Mouse (Mus musculus) limb, embryonic 14.5 days (tissue): ENCODE data around the gene Arl14ep. TPM values are rescaled to one million over a fixed set of nuclear protein-coding genes. Genes with fewer than 3 reads are reported as not detected.

Source experiments
- ATAC-seq: fragments of 200-750 bp; cut with Nextera tagmentation; 2 replicates; pipeline ENCODE4 v1.8.0; 2017; ENCODE audit warnings: low read depth, moderate number of reproducible peaks, moderate TSS enrichment; ENCODE audit not compliant: low FRiP score
- DNase-seq: peaks from one replicate; pipeline ENCODE4 v3.0.0-alpha.2; 2015; ENCODE audit warnings: low spot score
- H3K27ac ChIP-seq: fragments of 300-500 bp; sonication (generic); replicated peaks from 2 replicates; pipeline ENCODE4 v1.5.1; 2014; ENCODE audit warnings: low read depth, mild to moderate bottlenecking, low read length, moderate library complexity, mixed read lengths
- H3K27me3 ChIP-seq: fragments of 300-500 bp; sonication (generic); 2 replicates; pipeline ENCODE4 v1.6.1; 2014; ENCODE audit warnings: low read length, mixed read lengths; ENCODE audit not compliant: control insufficient read depth, insufficient read depth
- H3K36me3 ChIP-seq: fragments of 300-500 bp; sonication (generic); 2 replicates; pipeline ENCODE4 v1.6.1; 2014; ENCODE audit warnings: mild to moderate bottlenecking, low read length, moderate library complexity, mixed read lengths; ENCODE audit not compliant: control insufficient read depth, insufficient read depth
- H3K4me1 ChIP-seq: fragments of 300-500 bp; sonication (generic); 2 replicates; pipeline ENCODE4 v1.6.1; 2014; ENCODE audit warnings: antibody characterized with exemption, low read length, mixed read lengths; ENCODE audit not compliant: control insufficient read depth, insufficient read depth
- H3K4me2 ChIP-seq: fragments of 300-500 bp; sonication (generic); replicated peaks from 2 replicates; pipeline ENCODE4 v1.6.1; 2014; ENCODE audit warnings: low read depth, mild to moderate bottlenecking, low read length, moderate library complexity; ENCODE audit not compliant: severe bottlenecking
- H3K4me3 ChIP-seq: fragments of 300-500 bp; sonication (generic); replicated peaks from 2 replicates; pipeline ENCODE4 v1.5.1; 2014; ENCODE audit warnings: low read length
- H3K9ac ChIP-seq: fragments of 300-500 bp; sonication (generic); 2 replicates; pipeline ENCODE4 v1.6.1; 2014; ENCODE audit warnings: mild to moderate bottlenecking, low read depth, low read length, moderate library complexity; ENCODE audit not compliant: severe bottlenecking
- H3K9me3 ChIP-seq: fragments of 300-500 bp; sonication (generic); 2 replicates; pipeline ENCODE4 v1.6.1; 2016; ENCODE audit warnings: low read length; ENCODE audit not compliant: control insufficient read depth
- POLR2A ChIP-seq: fragments of 200-500 bp; IDR thresholded peaks from 2 replicates; pipeline ENCODE4 v1.8.0; 2012; ENCODE audit warnings: inconsistent platforms, mild to moderate bottlenecking, moderate library complexity, borderline replicate concordance; ENCODE audit not compliant: insufficient read depth, insufficient read length; ENCODE audit errors: extremely low read depth
- WGBS: fragments of 180-500 bp; shearing (Covaris S2); extraction: QIAGEN DNeasy Blood & Tissue Kit; methylation state at CpG from one replicate; pipeline ENCODE4 v1.1.7; 2014; 5-methylcytosine and 5-hydroxymethylcytosine counted together
- polyA plus RNA-seq, 2 experiments: library from polyadenylated mRNA; depleted of rRNA in 1 of 2; stranded (reverse) in 1 of 2; unstranded in 1 of 2; fragments of >200 nt; fragmentation: Nextera tagmentation in 1 of 2; extraction: Ambion mirVana in 1 of 2; gene quantifications; 2 replicates each; pipeline versions ENCODE4 v1.2.1 to v1.2.3; 2012 to 2014

The Arl14ep gene
- polyA plus RNA-seq, 2 experiments = 35.8 to 50.8 TPM

DNA sequence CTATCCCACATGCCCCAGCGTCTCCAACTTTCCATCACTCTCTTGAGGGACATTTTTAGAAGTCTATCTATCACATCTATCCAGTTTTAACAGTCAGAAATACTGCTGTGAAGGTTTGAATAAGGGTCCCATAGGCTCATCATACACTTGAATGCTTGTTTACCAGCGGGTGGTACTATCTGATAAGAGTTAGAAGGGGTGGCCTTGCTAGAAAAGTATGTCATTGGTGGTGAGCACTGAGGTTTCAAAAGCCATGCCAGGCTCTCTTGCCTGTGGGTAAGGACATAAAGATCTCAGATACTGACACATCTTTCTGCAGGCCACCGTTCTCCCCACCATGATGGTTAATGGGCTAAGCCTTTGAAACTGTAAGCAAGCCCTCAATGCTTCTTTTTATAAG lies 10.7 kb downstream of the Arl14ep start:
- Histone ChIP-seq H3K4me3 (no peak overlapping the region), H3K4me2 (no peak overlapping the region), H3K27me3 (no peaks in the 10 kb centered on the region), H3K4me1 (no peaks in the 10 kb centered on the region), H3K36me3 (peaks cover 57% of the 10 kb centered on the region), H3K9ac (no peak overlapping the region), H3K9me3 (no peaks in the 10 kb centered on the region), H3K27ac (no peak overlapping the region)
- no peak for ATAC-seq
- 89% methylated on average over 3 of the region's 3 CpGs for WGBS
- no peak for TF ChIP-seq POLR2A
- DNase-seq = no peak

DNA sequence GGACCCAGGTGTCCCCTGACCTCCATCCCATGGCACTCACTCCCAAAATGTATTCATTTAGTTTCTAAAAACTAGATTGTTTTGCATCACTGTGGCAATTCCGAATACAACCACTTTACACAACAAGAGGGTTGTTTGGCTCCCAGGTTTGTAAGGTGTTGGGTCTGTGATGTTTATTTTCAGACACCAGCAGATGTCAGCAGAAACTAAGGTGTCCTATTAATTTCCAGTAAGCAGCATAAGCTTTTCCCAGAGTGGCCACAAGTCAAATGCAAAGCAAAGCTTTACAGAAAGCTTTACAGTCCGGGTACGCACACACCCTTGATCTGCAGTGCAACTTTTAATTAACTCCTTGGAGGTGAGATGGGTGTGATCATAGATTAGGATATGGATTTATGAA lies 12.6 kb downstream of the Arl14ep start:
- Histone ChIP-seq H3K27ac (no peak overlapping the region), H3K4me2 (no peak overlapping the region), H3K4me3 (no peak overlapping the region), H3K36me3 (peaks cover 41% of the 10 kb centered on the region), H3K9ac (no peak overlapping the region), H3K27me3 (no peaks in the 10 kb centered on the region), H3K4me1 (no peaks in the 10 kb centered on the region), H3K9me3 (no peaks in the 10 kb centered on the region)
- no peak for TF ChIP-seq POLR2A
- 89% methylated on average over 3 of the region's 3 CpGs for WGBS
- DNase-seq (no peak), ATAC-seq (no peak)

DNA sequence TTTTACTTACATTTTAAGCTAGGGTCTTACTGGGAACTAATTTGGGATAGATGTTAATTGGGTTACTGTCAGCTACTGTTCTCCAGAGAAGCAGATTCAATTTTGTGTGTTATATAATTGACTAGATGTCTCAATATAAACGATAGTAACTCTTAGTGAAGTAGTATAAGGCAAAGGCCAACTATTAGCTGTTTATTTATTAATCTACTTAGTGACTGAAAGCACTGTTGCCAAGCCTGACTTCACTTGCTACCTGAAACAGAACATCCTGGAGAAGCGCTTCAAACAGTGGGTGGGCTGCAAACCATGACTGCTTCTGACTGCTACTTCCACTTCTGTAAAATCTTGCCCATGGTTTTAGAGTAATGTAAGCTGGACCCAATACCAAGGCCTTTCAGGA lies 13.2 kb downstream of the Arl14ep start:
- no peak for TF ChIP-seq POLR2A
- H3K9ac ChIP-seq = no peak overlapping the region
- H3K27me3 ChIP-seq = no peaks in the 10 kb centered on the region
- no peak overlapping the region for H3K4me3 ChIP-seq
- no peak for ATAC-seq
- H3K27ac ChIP-seq = no peak overlapping the region
- H3K4me1 ChIP-seq = no peaks in the 10 kb centered on the region
- no peak for DNase-seq
- H3K4me2 ChIP-seq = no peak overlapping the region
- peaks cover 36% of the 10 kb centered on the region for H3K36me3 ChIP-seq
- H3K9me3 ChIP-seq = no peaks in the 10 kb centered on the region
- 85% methylated on average over 2 of the region's 2 CpGs for WGBS

DNA sequence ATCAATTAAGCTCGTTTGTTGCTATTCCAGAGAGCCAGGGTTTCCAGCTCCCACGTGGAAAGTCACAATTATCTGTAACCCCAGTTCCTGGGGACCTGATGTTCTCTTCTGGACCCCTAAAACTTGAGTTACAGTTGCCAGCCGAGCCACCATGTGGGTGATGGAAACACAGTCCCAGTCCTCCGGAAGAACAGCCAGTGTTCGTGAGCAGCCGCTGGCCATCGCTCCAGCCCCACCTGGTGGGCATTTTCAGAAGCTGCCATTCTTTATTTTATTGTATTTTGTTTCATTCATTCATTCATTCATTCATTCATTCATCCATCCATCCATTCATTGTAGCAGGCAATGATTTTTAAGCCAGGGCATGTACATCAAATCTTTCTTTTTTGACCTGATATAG lies 14.0 kb downstream of the Arl14ep start:
- TF ChIP-seq POLR2A = no peak
- ATAC-seq (no peak), DNase-seq (peak; percentile 20)
- 30% methylated on average over 7 of the region's 7 CpGs for WGBS
- H3K4me2 ChIP-seq = no peak overlapping the region
- H3K4me1 ChIP-seq = 0 out of 2 replicates have a peak, but pooled peaks cover 2% of the 10 kb centered on the region
- H3K9me3 ChIP-seq = no peaks in the 10 kb centered on the region
- H3K9ac ChIP-seq = no peak overlapping the region
- no peak overlapping the region for H3K27ac ChIP-seq
- peaks cover 29% of the 10 kb centered on the region for H3K36me3 ChIP-seq
- no peak overlapping the region for H3K4me3 ChIP-seq
- H3K27me3 ChIP-seq = no peaks in the 10 kb centered on the region

DNA sequence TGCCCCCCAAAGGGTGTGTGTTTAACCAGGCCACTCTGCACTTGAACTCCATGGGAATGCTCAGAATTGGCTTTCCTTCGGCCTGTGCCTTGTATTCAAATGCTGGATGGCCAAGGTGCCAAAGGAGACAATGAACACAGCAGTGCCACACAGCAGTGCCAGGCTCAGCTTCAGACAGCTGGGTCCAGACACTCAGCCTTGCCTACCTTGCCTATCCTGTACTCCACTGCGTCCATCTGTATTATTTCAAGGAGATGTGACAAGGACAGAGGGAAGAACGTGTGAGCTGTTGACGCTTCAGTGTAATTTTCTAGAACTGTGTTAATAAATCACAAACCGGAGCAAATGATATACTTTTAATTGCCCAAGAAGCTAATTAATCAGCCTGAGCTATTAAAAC lies 14.8 kb downstream of the Arl14ep start:
- no peak overlapping the region for H3K9ac ChIP-seq
- H3K9me3 ChIP-seq = no peaks in the 10 kb centered on the region
- no peak for ATAC-seq
- no peak overlapping the region for H3K27ac ChIP-seq
- DNase-seq = no peak
- H3K36me3 ChIP-seq = peaks cover 21% of the 10 kb centered on the region
- no peak overlapping the region for H3K4me3 ChIP-seq
- 83% methylated on average over 5 of the region's 5 CpGs for WGBS
- H3K27me3 ChIP-seq = no peaks in the 10 kb centered on the region
- H3K4me2 ChIP-seq = no peak overlapping the region
- 0 out of 2 replicates have a peak, but pooled peaks cover 3% of the 10 kb centered on the region for H3K4me1 ChIP-seq
- no peak for TF ChIP-seq POLR2A

DNA sequence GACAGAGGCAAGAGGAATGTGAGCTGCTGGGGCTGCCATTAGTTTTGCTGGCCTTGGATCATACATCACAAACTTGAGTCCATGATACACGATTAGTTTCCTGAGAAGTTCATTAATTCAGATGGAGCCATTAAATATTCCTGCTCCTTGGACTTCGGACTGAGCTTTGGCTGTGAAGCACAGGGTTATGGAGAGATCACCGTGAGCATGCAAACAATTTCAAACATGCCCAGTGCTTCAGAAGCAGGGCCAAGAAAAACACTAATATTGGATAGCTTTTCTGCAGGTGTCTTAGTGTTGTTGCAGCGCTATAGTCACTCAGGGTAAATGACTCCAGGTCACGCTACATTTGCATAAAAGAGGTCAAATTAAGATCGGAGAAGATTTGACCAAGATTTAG lies 15.3 kb downstream of the Arl14ep start:
- ATAC-seq = no peak
- DNase-seq = no peak
- no peaks in the 10 kb centered on the region for H3K9me3 ChIP-seq
- H3K36me3 ChIP-seq = peaks cover 18% of the 10 kb centered on the region; the same call in 1 of the 2 replicates
- TF ChIP-seq POLR2A = no peak
- H3K4me2 ChIP-seq = no peak overlapping the region
- no peak overlapping the region for H3K27ac ChIP-seq
- no peaks in the 10 kb centered on the region for H3K27me3 ChIP-seq
- WGBS = 76% methylated on average over 6 of the region's 6 CpGs
- 0 out of 2 replicates have a peak, but pooled peaks cover 3% of the 10 kb centered on the region for H3K4me1 ChIP-seq
- no peak overlapping the region for H3K9ac ChIP-seq
- no peak overlapping the region for H3K4me3 ChIP-seq
